Mouse (Mus musculus): ENCODE data around the gene Col4a3. TPM values are rescaled to one million over a fixed set of nuclear protein-coding genes. Genes with fewer than 3 reads are reported as not detected.

The Col4a3 gene
- total and polyA plus RNA-seq, 3 experiments = not detected

DNA sequence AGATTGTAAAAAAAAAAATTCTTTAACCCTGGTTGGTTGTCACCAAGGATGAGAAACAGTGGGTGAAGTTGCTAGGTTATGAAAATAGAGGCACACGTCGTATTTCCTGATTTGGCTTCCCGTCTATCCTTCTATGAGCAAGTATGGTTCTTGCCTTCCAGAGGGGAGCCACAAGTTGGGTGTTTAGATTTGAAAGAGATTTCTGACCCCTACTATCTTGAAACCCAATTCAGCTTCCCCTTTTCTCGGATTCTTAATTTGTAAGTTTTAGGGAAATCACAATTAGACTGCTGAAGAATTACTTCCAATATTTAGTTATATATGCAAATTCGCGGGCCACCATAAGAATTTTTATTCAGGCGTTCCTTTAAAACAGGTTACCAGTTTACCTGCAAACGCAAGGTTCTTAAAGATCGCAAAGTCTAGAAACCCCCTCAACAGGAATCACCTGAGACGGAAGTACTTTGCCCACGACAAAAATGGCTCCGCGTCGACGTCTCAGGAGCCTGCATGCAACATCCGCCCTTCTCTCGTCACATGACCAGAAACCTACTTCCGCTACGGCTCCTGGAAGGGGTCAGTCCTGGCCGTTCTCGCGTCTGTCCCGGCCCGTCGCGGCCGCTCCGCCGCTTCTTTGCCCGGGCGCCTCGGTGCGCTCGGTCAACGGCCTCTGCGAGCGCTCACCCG, 137.8 kb downstream of the Col4a3 start, which contains the start of gene Mff (continued):
- TF ChIP-seq GABPA (IDR thresholded peaks at IDR 0.05; ENCODE audit: insufficient replicate concordance, low read depth, low read length) (peak; percentile 77; the same call in 1 of the 2 replicates), JUND (conservative IDR thresholded peaks at IDR 0.05; ENCODE audit: low read depth, low read length) (no peak), ELF1 (IDR thresholded peaks at IDR 0.05; ENCODE audit: low read depth, low read length) (peak; percentile 99), POLR2AphosphoS2 (IDR thresholded peaks at IDR 0.05; ENCODE audit: low read depth, low read length) (no peak; the same call in 1 of the 2 replicates), MYC (IDR thresholded peaks at IDR 0.05; ENCODE audit: low read depth, low read length) (no peak), POLR2A (IDR thresholded peaks at IDR 0.05; ENCODE audit: low read depth, low read length) (peak; percentile 88), PAX5 (IDR thresholded peaks at IDR 0.05; ENCODE audit: low read length) (no peak), RCOR1 (conservative IDR thresholded peaks at IDR 0.05; ENCODE audit: low read depth, low read length) (no peak), ETS1 (conservative IDR thresholded peaks at IDR 0.05; ENCODE audit: low read depth, low read length) (no peak; the same call in 1 of the 2 replicates), MAFK (IDR thresholded peaks at IDR 0.05; ENCODE audit: insufficient replicate concordance, low read length) (no peak), RAD21 (IDR thresholded peaks at IDR 0.05; ENCODE audit: low read depth, low read length) (no peak), BHLHE40 (IDR thresholded peaks at IDR 0.05; ENCODE audit: low read depth, low read length) (peak; percentile 57; the same call in 1 of the 2 replicates), UBTF (IDR thresholded peaks at IDR 0.05; ENCODE audit: low read depth, low read length) (no peak; the same call in 1 of the 2 replicates)

DNA sequence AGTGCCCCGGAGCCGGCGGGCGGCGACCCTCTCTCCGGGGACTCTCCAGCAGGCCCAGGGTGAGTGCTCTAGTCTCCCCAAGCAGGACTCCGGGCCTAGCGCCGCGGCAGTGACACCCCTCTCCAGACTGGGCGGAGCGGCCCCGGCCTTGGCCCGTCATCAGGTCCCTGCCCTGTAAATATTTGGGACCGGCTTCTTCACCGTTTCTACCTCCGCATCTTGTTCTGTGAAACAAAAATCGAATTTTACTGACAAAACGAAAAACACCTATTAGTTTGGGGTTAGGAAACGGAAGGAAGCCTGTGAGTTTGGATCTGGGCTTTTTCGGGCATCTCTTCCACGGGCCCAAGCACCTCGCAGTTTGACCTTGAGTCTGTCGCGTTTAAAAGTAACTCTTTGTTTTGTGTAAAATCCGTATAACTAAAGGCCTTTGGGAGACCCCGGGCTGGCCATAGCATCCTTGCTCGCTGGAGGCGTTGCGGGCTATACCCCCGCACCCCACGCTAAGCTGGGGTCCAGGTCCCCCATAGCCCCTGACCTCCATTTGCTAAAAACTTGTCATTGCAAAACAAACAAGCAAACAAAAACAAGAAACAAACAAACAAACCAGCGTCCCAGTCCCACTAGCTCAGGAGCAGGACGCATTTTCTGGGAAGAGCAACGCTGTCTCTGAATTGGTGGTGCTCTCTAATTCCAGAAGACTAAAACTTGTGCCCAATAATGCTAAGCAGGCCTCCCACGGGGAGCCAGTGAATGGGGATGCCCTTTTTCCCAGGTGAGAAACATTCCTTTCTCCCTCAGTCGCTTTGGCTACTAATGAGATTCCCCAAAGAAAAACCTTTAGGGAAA, 138.5 kb downstream of the Col4a3 start:
- H3K27me3 ChIP-seq (replicated peaks) = no peaks in the 10 kb centered on the region
- peak overlapping the region; percentile 79 to 94 (median 79) for H3K4me3 ChIP-seq (replicated peaks in 1 of 3; ENCODE audit: low read depth in 2 of 3, low read length in 2 of 3, poor library complexity in 1 of 3)
- peaks cover 0 to 20% of the 10 kb centered on the region in 2 experiments; a peak in 2 of 4 replicates for H3K4me1 ChIP-seq (ENCODE audit: control insufficient read depth in 1 of 2, insufficient read depth in 2 of 2)
- peak overlapping the region; percentile 97 for H3K9ac ChIP-seq (ENCODE audit: insufficient read depth, low read depth)
- in situ Hi-C loops (cut with MboI; ENCODE audit: low pct_ligation_motif_present, low pct_unique_long_range_greater_than_20kb, low sequenced_read_pairs) = no loop called here
- TF ChIP-seq UBTF (IDR thresholded peaks at IDR 0.05; ENCODE audit: low read depth, low read length) = peak; percentile 61; the same call in 1 of the 2 replicates
- TF ChIP-seq RCOR1 (conservative IDR thresholded peaks at IDR 0.05; ENCODE audit: low read depth, low read length) = no peak
- TF ChIP-seq MAFK (IDR thresholded peaks at IDR 0.05; ENCODE audit: insufficient replicate concordance, low read length) = no peak
- TF ChIP-seq ZMIZ1 (IDR thresholded peaks at IDR 0.05; ENCODE audit: low read depth, low read length) = no peak
- TF ChIP-seq ELF1 (IDR thresholded peaks at IDR 0.05; ENCODE audit: low read depth, low read length) = no peak
- TF ChIP-seq USF1 (IDR thresholded peaks at IDR 0.05; ENCODE audit: low read depth, low read length) = no peak
- H3K79me2 ChIP-seq (replicated peaks; ENCODE audit: control insufficient read depth, extremely low read depth, insufficient read depth, poor library complexity, severe bottlenecking) = peaks cover 17% of the 10 kb centered on the region
- H3K9me3 ChIP-seq (replicated peaks; ENCODE audit: low read length) = no peaks in the 10 kb centered on the region
- H3K36me3 ChIP-seq (replicated peaks in 1 of 2; ENCODE audit: control insufficient read depth in 1 of 2, insufficient read depth in 1 of 2, low read length in 1 of 2) = peaks cover 16 to 30% of the 10 kb centered on the region in 2 experiments
- peak overlapping the region; percentile 97 for H3K4me2 ChIP-seq (ENCODE audit: insufficient read depth, low read depth, poor library complexity, severe bottlenecking)
- dilution Hi-C loops (cut with MboI; ENCODE audit: extremely low pct_ligation_motif_present, extremely low pct_unique_long_range_greater_than_20kb, low sequenced_read_pairs) = no loop called here
- no peak for DNase-seq (ENCODE audit: extremely low read depth)
- no peak overlapping the region for H3K27ac ChIP-seq (ENCODE audit: insufficient read depth, low read depth)
